Mouse (Mus musculus) skeletal muscle tissue, adult 2 months (tissue): ENCODE data around the gene Trio.

Experiments used
- DNase-seq: peaks from one replicate; pipeline ENCODE4 v3.0.0-alpha.2; 2012; ENCODE audit warnings: low read depth, low spot score

Gene Trio

DNA sequence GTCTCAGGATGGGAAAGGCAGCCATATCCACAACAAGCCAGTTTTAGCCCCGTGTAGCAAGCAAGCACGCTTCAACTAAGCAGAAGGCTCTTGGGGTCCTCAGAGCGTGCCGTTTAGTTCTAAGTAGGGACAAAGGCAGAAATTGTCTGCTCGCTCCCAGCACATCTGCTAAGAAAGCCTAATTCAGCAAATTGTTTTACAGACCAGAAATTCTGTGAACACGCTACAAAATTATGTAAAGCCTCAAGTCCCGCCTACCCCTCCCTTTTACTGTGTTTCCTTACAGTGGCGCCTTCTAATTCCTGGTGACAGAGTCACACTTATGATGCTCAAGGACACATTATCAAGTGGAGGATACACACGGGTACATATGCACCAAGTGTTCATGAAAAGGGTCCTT, 80.1 kb downstream of the Trio start:
- DNase-seq: no peak

DNA sequence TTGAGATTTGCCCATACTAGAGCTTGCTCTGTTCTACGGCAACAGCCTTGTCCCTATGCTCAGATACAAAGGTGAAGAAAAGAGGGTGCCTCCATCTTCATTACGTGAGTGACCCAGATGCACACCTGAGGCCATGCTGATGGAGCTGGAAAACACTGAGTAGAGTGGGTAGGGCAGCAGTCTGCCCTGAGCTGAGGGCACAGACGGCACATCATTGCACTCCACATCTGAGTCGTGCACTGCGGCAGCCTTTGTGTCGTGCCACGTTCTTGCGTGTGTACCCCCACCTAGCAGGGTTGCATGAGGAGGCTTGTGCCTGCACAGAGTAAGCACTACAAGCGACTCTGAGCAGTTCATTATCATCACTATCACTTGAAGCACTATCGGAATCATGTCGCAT, 80.8 kb downstream of the Trio start:
- DNase-seq: no peak

DNA sequence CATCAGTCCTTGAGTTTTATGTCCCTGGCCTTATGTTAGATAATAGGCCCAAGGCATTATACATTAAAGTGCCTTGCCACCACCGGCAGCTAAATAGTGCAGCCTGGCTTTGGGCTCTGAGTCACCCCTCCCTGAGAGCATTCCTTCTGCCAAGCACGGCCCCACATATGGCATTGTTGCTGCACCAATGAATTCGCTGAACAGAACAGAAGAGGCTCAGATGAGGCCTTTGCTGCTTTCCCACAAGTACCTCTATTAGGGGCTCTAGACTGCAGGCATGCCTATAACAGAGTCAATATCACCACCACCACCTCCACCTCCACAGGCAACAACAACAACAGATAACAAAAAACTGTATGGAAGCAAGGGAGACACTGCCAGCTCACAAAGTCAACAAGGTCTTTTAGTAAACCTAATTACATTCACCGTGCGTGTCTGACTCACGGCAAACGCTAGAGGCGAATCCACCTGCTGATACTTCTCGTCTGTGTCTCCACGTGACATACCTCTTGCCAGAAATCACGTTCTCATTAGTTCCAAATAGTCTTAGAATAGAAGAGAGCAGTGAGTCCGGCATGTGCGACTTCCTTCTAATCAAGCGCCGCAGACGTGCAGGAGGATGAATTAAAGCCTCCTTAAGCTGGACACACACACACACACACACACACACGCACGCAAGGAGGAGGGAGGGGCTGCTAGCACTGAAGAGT, 82.0 kb downstream of the Trio start:
- no peak for DNase-seq

DNA sequence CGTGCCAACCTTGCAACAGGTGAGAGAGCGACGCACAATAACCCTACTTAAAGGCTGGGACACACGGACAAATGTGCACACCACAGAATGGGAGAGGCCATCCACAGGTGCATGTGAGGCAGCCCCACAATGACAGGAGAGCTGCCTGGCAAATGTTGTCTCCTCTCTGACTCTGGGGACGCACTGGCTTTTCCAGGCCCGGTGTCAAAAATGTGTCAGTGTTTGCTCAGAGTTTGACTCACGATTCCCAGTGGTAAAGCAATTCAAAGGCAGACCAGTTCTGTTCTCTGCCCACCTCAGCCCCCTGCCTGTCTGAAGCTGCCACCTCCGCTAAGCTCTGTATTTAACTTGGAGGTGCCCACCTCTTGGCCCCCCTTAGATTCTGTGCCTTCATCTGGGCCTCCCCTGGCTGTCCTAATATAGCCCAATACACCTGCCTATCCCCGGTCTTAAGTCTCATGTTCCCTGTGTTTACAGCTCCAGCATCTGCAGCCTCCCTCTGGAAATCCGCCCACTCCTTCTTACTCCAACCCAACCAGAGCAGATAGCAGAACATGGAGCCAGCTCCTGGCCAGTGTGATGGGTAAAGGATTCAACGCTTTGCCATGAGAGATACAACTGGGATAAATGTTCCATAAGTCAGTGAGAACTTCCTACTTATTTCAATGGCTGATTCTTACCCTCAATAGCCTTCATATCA, 83.3 kb downstream of the Trio start:
- peak; percentile 45 for DNase-seq

DNA sequence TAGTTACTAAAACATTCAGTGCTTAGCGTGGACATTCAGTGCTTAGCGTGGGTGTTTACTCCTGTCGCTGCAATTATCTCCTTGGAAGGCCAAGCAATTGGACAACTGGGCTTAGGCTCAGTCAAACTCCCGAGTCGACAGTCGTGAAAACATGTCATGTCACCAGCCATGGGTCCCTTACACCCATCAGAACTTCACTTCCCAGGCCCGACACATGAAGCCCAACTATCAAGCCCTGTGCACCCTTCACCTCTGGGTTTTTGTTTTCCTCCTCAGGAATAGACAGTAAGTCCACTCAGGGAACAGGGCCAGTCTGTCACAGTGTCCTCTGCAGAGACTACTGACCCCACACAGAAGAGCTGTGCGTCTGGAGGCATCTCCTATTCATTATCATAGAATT, 84.2 kb downstream of the Trio start:
- DNase-seq: no peak

DNA sequence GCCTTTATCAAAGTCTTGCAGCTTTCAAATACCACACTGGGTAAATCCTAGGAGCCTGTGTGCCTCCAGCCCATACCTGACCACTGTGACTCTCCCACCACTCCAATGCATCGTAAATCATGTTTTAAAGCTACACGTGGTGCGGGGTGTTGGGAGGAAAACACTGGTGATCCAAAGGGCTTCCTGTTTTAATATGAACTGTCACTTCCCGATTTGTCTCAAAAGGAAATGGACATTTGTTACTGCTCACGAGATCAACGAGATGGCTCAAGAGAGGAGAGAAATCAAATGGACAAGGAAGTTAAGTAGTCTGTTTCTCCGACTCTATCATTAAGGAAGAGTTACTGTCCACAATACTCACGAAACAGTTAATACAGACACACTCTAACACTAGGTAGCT, 84.6 kb downstream of the Trio start:
- no peak for DNase-seq

DNA sequence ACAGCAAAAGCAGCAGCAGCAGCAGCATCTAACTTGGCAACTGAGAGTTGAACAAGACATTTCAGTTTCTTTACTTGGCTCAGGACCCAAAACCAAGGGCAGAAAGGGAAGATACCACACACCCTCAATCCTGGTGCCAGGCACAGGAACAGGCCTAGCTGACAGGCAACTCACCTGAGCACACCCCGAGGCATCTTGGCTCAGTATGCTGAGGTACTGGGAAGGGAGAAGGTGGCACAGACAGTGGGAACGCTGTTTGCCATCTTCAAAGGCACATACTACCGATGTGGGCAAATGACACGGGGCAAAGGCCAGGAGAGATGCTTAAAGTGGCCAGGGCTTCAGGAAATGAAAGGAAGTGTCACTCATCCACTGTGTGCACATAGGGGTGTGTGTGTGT, 85.6 kb downstream of the Trio start:
- no peak for DNase-seq

DNA sequence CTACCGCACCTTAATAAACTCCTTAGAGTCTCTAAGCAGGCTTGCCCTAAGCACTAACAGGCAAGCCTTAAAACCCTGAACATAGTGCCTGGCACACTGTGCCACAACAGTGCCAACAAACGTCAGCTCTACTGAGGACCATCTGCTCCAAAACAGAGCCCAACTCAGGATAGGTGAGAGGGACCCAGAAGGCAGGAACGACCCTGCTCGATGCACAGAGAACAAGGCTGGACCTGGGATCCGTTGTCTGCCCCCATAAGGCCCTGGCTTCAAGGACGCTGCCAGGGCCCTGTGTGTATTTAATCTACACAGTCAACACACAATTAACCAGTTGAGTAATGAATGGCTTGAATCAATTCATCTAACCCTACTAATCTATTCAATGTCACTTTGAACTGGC, 86.8 kb downstream of the Trio start:
- no peak for DNase-seq

DNA sequence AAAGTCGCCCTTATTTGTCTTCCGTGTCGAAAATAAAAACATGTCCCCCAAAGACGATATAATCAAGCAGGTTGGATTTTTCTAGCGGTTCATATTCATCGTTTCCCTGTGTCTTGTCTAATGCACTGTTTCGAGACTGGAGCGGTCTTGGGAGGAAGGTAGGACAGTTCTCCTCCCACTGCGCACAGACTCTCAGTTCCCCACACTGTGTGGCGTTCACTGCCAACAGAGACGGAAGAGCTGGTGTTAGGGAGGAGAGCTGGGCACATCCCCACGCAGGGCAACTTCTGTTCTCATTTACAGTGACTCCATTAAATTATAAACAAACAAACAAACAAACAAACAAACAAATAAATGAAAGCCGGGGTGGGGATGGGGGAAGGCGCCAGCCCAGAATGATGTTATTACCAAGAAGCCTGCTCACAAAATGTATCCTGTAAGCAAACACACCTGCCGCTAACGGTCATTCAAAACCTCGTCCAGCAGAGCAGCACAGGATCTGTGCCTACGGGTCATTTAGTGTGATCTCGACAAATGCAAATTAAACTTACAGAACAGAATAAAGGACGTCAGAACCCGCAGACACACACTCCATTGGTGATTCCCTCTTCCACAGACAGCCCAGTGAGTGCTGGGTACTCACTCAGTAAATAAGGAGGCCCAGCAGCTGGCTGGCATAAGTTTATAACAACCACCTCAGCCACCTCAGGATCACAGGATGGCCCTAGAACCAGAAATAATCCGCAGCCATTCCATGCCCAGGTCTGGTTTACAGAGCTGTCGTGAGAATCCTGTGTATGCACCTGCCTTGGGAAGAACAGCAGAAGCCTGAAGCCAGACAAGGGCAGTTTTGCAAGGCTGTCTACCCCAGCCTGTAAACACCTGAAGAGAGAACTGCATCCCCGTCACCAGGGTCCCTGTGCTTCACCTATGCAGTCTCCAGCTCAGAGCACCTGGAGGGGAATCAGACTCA, 87.5 kb downstream of the Trio start:
- DNase-seq: no peak

DNA sequence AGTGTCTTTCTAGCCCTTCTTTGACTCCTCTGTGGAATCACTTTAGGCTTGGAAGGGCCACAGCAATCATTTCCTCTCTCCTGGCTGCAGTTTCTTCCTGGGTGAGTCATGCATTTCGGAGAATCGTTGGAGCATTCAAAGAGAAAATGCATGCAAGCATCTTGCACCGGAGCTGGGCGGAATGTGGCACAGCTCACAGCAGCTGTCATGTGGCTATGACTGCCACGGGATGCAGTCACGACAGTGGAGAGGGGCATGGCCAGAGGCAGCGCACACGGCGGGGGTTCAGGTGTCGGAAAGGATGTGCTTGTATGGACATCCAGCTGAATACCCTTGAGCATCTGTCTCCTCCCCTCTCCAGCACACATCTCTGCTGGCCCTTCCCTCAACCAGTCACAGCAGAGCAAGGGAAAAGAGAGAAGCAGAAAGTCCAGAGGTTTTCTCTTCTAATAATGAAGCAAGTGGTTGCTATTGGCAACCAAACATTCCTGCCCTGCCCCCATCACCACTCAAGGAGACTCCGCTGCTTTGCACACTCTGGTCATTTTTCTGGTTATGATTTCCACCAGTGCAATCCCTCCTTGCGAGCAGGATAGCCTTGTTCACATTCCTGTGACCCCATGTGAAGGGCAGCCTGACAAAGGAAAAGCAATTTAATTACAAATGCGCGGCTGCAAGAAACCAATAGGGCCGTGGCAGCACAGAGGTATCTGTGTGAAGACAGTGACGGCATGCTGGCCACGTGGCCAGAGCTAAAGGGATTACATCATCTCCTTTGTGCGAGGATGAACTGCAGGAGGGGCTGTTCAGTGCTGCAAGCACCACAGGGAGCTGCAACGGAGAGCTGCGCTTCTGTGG, 88.4 kb downstream of the Trio start:
- DNase-seq: no peak

DNA sequence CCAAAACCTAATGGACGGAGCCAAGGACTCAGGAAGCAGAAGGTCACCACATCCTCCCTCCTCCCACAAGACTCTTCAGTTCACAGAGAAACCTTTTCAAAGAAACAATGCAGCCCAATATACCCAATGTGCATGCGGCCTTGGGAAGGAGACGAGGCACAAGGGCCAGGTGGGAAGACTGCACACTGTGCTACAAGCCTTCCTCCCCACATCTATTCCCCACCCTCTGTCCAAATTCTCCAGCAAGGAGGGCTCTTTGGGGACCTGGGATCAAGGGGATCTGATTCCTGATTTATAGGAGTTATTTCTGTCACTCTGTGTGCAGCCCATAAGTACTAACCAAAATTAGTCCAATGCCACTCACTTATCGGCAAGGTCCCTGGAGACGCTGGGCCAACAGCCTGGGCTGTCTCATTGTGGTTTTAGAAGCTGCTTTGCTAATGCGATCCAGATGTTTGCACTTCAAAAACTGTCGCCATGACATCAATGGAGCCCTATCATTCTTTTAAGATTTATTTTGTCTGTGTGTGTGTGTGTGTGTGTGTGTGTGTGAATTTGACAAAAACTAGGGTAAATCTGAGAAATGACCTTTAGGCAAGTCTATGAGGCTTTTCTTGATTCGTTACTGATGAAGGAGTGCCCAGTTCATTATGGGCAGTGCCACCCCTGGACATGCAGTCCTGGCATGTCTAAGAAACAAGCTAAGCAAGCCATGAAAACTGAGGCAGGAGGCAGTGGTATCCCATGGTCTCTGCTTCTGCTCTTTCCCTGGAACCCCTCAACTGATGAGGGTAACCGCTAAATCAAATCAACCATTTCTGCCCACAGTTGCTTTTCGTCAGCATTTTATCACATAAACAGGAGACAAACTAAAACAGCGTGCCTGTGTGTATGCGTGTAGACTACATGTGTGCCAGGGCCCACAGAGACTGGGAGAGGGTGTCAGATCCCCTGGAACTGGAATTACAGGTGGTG, 89.6 kb downstream of the Trio start:
- no peak for DNase-seq

DNA sequence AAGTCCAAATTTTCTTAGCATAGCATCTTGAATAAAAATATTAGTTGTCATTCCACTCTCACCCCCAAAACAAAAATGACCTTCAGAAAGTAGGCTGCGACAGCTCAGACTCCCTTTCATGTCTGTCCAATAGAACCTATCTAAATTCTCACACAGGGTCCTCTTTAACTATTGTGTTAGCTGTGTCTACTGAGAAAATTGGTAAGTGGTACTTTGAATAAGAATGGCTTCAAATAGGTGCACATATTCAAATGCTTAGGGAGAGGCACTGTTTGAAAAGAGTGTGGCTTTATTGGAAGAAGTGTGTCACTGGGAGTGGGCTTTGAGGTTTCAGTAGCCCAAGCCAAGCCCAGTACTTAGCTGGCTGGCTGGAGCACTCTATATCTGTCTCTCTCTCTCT, 92.4 kb downstream of the Trio start:
- no peak for DNase-seq

DNA sequence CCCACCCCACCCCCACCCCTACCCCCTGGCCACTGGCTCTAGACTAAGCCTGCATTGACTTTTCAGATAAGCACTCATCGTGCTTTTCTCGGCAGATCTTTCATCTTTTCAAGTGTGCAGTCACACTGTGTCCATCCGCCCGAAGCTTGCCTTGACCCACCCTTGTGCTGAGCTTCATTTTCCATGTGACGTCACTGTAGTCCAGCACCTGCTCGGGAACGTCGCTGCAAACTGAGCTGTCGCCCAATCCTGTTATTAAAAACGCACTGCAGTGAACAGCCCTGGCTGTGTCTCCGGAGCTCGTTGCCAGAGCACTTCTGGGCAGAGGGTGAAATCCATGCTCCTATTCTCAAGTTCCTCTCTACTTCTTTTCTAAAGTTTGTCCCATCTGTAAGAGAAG, 93.8 kb downstream of the Trio start:
- peak; percentile 86 for DNase-seq

DNA sequence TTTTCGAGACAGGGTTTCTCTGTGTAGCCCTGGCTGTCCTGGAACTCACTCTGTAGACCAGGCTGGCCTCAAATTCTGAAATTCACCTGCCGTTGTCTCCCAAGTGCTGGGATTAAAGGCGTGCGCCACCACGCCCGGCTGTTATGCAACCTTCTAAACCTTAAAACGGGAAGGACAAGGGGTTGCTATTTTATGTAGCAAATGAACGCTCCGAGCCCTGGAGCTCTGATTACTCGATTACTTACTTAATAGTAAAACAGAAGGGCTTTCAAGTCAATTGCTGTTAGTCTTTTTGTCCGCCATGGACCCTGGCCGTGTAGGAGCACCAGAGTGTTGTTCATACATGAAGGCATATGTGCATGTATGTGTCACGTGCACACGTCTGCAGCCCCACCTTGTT, 94.2 kb downstream of the Trio start:
- no peak for DNase-seq

DNA sequence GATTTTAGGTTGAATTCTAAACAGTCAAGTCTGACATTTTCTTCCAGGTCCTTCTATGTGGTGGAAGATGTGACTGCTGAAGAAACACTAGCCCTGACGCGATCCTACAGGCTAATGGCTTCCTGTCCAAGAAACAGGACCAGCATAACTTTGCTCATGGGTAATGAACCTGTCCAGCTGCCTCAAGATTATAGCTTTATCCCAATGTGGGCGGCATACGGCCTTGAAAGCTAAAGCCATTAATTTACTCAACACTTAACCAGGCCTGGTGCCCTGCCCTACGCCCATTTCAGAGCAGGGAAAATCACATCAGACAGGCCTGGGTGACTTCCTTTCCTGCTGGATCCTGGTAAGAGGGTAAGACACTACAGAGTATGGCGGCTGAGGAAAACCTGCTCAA, 98.0 kb downstream of the Trio start:
- no peak for DNase-seq

DNA sequence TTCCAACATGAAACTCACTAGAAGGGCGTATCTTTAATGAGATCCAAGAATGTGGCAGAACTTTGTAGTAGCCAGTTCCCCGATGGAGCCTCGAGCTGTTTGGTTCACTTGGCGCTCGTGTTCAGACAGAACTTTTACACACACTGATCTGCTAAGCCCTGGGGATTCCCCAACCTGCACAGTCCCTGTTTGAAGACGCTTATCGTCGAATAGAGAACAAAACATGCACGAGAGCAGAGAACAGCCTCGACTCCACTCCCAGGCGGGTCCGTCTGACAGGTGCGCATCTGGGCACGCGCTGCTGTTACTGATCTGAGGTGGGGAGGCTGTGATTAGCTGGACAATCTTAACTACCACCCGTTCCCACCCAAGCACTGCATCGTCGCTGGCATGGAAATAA, 98.7 kb downstream of the Trio start:
- DNase-seq: no peak

DNA sequence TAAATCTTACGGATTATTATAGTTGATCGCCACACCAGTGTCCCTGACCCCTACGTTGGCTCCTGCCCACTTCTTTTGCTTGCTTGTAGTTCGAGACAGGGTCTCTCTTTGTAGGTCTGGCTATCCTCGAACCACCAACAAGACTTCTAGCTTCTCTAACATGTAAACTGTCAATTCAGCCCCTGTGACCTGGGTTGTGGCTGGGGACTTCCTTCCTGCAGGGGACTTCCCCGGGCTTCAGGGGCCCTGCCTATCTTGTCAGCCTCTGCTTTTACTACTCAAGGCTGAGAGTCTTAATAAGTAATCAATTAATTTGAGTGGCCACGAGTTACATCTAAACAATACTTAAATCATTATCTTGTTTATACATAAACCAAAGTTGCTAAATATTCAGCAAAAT, 99.2 kb downstream of the Trio start:
- DNase-seq: no peak

DNA sequence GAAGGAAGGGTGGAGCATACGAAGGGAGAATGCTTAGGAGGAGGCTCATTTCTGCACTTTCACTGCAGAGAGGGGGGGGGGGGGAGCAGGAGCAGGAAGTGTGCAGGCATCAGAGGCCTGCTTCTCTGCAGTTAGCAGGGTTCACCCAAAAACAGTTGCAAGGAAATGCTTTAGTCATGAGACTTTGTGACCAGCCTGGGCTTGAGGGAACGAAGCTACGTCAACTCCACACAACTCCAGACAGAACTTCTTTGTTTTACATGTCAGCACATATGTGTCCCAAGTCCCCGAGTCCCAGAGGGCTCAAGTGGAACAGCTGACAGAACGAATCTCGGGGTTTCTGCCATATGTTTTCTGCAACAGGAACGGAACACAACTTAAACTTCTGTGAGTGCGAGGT, 99.8 kb downstream of the Trio start:
- DNase-seq: peak; percentile 32

DNA sequence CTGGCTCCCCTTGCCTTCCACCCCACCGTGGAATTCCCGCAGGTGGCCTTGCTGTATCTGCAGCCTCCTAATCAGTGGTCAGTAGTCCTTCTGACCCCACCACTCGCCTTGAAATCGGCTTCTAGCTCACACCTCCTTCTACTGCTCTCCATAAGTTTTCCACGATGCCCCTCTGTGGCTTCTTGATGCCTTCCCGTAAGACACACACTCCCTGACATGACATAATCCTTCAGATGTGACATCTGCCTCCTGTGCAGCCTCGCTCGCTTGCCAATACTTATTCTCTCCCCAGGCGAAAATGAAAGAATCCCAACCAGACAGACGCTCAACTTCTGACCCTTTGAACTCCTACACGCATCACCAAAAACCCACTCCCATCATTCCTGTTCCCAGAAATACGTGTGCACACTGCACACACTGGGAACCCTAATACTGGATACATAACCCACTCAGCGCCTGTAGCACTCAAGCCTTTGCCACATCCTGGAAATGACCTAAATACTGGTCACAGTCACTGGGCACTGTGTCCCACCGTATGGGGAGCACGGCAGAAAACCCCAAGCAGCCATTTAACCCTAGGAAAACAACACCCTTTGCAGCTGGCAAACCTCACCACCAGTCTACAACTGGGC, 100.5 kb downstream of the Trio start:
- no peak for DNase-seq

DNA sequence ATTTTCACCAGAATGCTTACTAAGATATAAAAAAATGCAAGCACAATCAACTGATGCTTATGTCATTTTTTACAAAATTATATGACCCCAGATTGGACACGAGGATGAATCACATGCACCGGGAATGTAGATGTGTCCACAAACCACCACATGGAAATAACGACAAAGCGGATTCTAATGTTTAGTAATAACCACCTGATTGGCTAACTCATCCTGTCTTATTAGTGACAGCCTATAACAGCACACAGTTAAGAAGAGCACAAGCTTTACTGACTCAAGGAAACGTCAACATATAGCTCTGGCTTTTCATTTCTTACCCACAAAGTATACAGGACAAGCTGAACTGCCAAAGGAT, 101.7 kb downstream of the Trio start:
- DNase-seq: no peak
